Mouse (Mus musculus) embryonic fibroblast, embryonic 13.5 days (primary cell): ENCODE data around the gene Hjurp. TPM values are rescaled to one million over a fixed set of nuclear protein-coding genes. Genes with fewer than 3 reads are reported as not detected.

ENCODE experiments used
- H3K27ac ChIP-seq: 2 replicates; pipeline ENCODE4 v1.5.1; 2012; ENCODE audit warnings: low read length, control low read depth, inconsistent platforms; ENCODE audit not compliant: insufficient read depth
- H3K4me1 ChIP-seq: 2 replicates; pipeline ENCODE4 v1.6.1; 2011; ENCODE audit warnings: low read length; ENCODE audit not compliant: control insufficient read depth, insufficient read depth
- H3K4me3 ChIP-seq: 2 replicates; pipeline ENCODE4 v1.5.1; 2011; ENCODE audit warnings: mild to moderate bottlenecking, control low read depth, low read length; ENCODE audit not compliant: insufficient read depth
- CTCF ChIP-seq: IDR thresholded peaks from 2 replicates; pipeline ENCODE4 v1.5.1; 2011; ENCODE audit warnings: mild to moderate bottlenecking, control low read depth, low read length, moderate library complexity, borderline replicate concordance; ENCODE audit not compliant: insufficient read depth
- POLR2A ChIP-seq: IDR thresholded peaks from 2 replicates; pipeline ENCODE4 v1.6.1; 2011; ENCODE audit warnings: low read depth, mild to moderate bottlenecking, control low read depth, low read length, moderate library complexity
- polyA plus RNA-seq: library from polyadenylated mRNA; stranded (reverse); fragments of >200 nt; gene quantifications from 2 replicates; pipeline ENCODE4 v1.2.4, GENCODE M21; 2011; ENCODE audit warnings: low read depth; ENCODE audit not compliant: missing spikeins, insufficient read length

The Hjurp gene
- polyA plus RNA-seq, 1 experiment, result 122 TPM

DNA sequence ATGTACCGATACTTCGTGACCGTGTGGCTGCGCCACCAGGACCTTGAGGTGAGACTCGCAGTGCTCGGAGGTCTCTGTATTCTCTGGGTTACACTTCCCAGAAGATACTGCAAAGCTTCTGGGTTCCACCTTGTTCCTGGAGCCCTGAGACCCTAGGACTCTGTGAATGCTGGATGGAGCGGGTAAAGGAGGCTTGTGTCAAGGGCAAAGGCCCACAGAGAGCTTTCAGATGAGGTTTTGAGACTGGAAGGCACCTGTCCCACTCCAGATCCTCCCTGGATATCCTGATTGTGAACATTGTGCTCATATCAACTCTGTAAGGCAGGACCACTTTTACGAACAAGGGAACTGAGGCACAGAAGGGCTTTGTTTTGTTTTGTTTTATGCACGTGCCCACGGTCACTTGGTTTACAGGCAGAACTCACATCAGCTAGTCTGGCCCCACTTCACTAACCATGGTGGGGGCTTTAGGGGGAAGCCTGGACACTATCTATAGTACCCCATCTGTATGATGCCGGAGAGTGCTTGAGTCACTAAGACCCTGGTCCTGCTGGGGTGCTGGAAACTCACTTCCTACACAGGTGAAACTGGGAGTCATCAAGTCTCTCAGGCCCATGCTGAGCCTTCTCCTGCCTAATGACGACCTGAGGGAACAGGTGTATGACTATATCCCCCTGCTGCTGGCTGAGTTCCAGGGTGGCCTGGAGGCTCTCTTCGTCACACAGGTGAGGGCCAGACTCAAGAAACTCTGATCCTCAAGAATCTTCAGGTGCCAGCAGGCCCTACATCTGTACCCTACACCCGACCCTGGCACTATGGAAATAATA is 43.8 kb downstream of the Hjurp start:
- Histone ChIP-seq H3K4me1 (no peaks in the 10 kb centered on the region), H3K27ac (no peak overlapping the region), H3K4me3 (no peak overlapping the region)
- TF ChIP-seq POLR2A (no peak), CTCF (no peak)

DNA sequence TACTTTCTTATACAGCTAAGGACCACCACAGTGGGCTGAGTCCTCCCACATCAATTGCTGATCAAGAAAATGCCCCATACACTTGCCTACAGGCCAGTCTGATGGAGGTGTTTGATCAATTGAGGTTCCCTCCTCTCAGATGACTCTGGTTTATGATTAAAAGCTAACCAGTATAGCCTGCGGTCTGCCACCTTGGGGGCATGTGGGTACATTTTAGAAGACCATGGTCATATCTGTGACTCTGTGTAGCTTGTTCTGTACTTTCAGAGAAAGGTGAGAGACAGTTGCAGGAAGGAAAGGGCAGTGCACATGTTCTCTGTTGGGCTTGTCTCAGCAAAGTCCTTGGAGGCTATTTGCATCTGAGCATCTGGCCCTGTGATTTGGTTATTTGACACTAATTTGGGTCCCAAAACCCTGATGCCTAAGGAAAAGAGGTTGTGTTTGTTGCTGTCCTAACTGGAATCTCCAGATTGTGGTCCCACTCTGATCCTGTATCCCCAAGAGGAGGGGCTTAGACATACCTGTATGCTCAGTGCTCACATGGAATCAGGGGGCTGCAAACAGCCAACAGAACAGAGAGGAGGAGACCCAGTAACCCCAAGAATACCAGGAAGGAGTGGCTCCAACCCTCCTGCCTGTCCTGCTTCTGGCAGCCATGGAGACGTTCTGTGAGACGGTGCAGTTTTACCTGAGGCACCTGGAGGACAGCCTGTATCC is 44.6 kb downstream of the Hjurp start:
- Histone ChIP-seq H3K4me3 (no peak overlapping the region), H3K4me1 (no peaks in the 10 kb centered on the region), H3K27ac (no peak overlapping the region)
- TF ChIP-seq POLR2A (no peak), CTCF (no peak)

DNA sequence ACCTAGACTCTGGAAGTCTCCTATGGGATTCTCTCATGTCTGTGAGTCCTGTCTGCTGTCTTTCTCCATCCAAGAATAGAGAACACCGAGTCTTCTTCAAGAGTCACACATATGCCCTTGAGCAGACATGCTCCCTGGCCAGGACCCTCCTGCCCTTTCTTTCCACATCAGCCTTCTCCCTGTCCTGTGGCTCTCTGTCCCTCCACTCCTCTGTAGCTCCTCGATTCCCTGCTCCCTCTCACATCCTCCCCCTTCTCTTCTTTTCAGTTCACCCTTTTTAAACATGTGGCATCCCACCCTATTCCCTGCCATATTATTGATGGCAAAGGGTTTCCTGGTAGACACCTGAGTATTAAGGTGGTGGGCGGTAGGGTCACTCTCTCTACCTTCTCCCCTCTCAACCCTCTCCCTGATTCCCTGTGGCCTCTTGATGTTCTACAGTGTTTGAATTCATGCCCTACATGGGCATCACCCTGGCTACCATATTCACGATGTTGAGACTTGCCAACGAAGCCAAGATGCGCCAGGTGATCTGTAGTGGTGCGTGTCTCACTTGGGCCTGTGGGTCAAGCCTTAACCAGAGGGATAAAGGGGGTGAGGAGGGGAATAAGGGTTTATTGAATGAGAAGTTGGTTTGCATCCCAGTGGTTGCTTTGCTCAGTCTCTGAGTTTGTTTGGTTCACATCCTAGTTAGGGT is 45.5 kb downstream of the Hjurp start:
- no peak overlapping the region for H3K4me3 ChIP-seq
- H3K4me1 ChIP-seq, result no peaks in the 10 kb centered on the region
- TF ChIP-seq POLR2A, result no peak
- no peak for TF ChIP-seq CTCF
- H3K27ac ChIP-seq, result no peak overlapping the region

DNA sequence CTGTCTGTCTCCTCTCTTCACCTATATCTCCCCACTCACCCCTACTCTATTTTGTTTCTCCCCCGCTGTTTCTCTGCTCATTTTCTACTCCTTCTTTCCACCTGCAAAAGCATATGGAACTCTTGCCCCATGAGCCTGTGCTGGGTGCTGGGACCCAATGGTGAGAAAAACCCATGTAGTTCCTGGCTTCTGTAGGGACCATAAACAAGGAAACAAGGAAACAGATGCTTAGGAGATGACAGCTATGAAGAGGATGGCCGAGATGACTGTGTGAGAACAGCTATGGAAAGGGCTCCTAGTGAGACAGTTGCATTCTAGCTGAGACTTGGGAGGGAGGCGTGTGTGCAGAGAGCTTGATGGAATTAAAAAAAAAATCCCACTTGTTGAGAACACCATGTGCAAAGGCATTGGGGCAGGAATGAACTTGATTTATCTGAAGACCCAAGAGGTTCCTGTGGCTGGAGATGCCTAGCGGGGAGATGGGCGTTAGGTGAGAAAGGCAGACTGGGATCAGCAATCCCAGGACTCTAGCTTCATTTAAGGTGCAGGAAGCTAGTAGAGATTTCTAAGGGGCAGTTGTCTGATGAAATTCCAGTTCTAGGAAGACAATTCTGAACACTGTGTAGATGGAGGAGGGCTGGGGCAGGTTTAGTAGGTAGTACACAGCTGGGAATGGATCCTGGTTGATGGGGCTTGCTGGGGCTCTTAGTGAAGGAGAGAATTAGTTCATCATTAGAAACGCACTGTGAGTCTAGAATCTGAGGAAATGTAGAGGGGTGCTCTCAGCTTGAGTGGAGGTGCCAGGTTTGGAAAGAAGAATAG is 46.2 kb downstream of the Hjurp start:
- no peak overlapping the region for H3K4me3 ChIP-seq
- no peaks in the 10 kb centered on the region for H3K4me1 ChIP-seq
- no peak for TF ChIP-seq CTCF
- no peak for TF ChIP-seq POLR2A
- no peak overlapping the region for H3K27ac ChIP-seq

DNA sequence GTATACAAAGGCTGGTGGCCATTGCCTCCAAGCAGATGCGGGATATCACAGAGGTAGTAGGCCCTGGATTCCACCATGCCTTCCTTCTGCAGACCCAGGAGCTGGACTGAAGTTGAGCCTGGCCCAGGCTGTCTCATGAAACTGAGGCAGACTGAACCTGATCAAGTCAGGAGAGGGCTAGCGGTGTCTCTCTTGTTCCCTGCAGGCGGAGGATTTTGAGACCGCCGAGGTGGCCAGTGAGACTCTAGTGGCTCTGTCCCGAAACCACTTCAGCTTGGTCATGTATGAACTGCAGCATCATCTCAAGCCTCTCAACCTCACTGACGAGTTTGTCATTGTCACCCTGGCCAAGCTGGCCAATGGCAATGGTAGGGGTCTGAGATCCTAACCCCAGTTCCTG is 47.0 kb downstream of the Hjurp start:
- TF ChIP-seq CTCF (no peak), POLR2A (no peak)
- Histone ChIP-seq H3K27ac (no peak overlapping the region), H3K4me1 (no peaks in the 10 kb centered on the region), H3K4me3 (no peak overlapping the region)

DNA sequence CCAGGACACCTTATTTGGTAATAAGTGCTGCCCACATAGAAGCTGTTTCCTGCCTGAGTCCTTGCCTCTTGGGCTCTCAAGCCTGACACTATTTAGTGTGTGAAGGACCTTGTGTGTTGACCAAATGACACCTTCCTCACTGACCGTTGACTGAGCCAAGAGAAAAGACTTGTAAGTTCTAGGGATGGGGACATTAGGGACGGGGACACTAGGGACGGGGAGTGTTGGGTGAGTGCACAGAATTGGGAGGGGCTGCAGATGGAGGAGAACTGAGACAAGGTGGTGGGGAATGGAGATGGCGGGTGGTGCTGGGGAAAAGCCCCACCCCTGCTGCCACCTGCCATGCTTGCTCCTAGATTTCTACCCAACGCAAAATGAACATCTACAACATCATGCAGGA is 47.4 kb downstream of the Hjurp start:
- no peaks in the 10 kb centered on the region for H3K4me1 ChIP-seq
- TF ChIP-seq CTCF (no peak), POLR2A (no peak)
- no peak overlapping the region for H3K27ac ChIP-seq
- no peak overlapping the region for H3K4me3 ChIP-seq

DNA sequence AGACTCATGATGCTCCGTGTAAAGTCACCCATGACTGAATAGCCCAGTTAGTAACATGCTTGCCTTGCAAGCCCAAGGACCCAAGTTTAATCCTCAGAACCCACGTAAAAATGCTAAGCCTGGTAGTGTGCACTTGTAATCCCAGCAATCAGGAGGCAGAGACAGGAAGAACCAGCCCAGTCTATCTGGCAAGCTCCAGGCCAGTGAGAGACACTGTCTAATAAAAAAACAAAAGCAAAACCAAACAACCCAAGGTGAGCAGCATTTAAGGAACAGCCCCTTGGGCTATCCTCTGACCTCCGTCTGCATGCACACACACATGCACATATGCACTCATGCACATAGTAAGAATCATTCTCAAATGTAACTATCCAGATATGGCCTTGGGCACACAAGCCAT is 47.9 kb downstream of the Hjurp start:
- Histone ChIP-seq H3K4me1 (no peaks in the 10 kb centered on the region), H3K27ac (no peak overlapping the region), H3K4me3 (no peak overlapping the region)
- TF ChIP-seq CTCF, result no peak
- no peak for TF ChIP-seq POLR2A

DNA sequence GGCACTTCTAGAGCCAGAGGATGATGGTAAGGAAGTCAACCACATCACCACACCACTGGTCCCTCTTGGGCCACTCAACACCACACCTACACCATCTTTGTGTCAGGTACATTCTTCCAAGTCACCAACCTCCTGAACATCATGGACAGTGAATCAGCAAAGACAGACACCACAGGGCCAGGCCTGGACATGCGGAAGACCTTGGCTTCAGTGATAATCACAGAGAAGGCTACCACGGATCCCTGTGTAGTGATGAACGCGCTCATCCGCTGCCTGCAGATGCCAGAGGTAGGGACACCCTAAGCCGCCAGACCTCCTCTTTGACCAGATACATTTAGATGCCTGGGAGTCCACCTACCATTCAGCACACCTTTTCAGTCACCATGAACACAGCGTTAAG is 49.3 kb downstream of the Hjurp start:
- Histone ChIP-seq H3K4me1 (no peaks in the 10 kb centered on the region), H3K27ac (no peak overlapping the region), H3K4me3 (no peak overlapping the region)
- TF ChIP-seq CTCF, result no peak
- no peak for TF ChIP-seq POLR2A

DNA sequence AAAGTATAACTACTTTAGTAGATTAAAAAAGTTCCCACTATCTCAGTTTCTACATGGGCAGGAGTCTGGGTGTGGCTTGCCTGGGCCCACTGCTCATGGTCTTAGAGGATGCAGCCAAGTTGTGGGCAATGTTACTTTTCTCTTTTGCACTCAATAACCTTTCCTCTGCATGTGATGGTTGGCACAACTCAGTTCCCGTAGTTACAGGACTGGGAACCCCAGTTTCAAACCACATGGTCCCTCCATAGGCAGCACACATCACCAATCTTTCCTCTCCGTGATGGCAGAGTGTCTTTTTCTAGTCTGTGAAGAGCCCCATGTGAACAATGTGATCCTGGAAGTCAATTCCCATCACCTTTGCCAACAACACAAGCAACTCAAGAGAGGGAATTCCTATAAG is 50.0 kb downstream of the Hjurp start:
- Histone ChIP-seq H3K27ac (no peak overlapping the region), H3K4me1 (no peaks in the 10 kb centered on the region), H3K4me3 (no peak overlapping the region)
- no peak for TF ChIP-seq POLR2A
- TF ChIP-seq CTCF, result no peak
